Mouse (Mus musculus): ENCODE data around the gene Pi4ka. TPM values are rescaled to one million over a fixed set of nuclear protein-coding genes. Genes with fewer than 3 reads are reported as not detected.

The Pi4ka gene
- total RNA-seq, 2 experiments from 2014 or later = 55.3 to 56.7 TPM

- DNase-seq = no peak
- intact Hi-C loops (cut with DNase I) = no loop called here
Observed at GRCm38 (mm10) chr16:17340705-17341104, 65.4 kb downstream of the Pi4ka start.

- DNase-seq = peak; percentile 35 to 45
Observed at GRCm38 (mm10) chr16:17339701-17340100, 66.4 kb downstream of the Pi4ka start.

GRCm38 (mm10) chr16:17336089-17336488 lies 70.0 kb downstream of the Pi4ka start:
- intact Hi-C loops (cut with DNase I) = no loop called here
- peak; percentile 29 to 33 for DNase-seq

More at GRCm38 (mm10) chr16:17339701-17340100, 66.4 kb downstream of the Pi4ka start:
- intact Hi-C loops (cut with DNase I) = no loop called here

- DNase-seq = no peak
- intact Hi-C loops (cut with DNase I) = no loop called here
Observed at GRCm38 (mm10) chr16:17334574-17334973, 71.5 kb downstream of the Pi4ka start.

GRCm38 (mm10) chr16:17331855-17332254 lies 74.3 kb downstream of the Pi4ka start:
- intact Hi-C loops (cut with DNase I) = no loop called here

GRCm38 (mm10) chr16:17331116-17331515 lies 75.0 kb downstream of the Pi4ka start, which contains the start of gene Serpind1:
TSS of gene Serpind1 (plus strand) at chr16:17331371.
- intact Hi-C loops (cut with DNase I) = no loop called here

More at GRCm38 (mm10) chr16:17331855-17332254, 74.3 kb downstream of the Pi4ka start:
- no peak for DNase-seq

GRCm38 (mm10) chr16:17329848-17330570 lies 76.1 kb downstream of the Pi4ka start:
- DNase-seq = no peak
- intact Hi-C loops (cut with DNase I) = no loop called here

More at GRCm38 (mm10) chr16:17331116-17331515, 75.0 kb downstream of the Pi4ka start, which contains the start of gene Serpind1:
- no peak for DNase-seq

- intact Hi-C loops (cut with DNase I) = no loop called here
- DNase-seq = no peak
Observed at GRCm38 (mm10) chr16:17326064-17326463, 80.0 kb downstream of the Pi4ka start.

- intact Hi-C loops (cut with DNase I) = no loop called here
Observed at GRCm38 (mm10) chr16:17324745-17325144, 81.4 kb downstream of the Pi4ka start.

GRCm38 (mm10) chr16:17321481-17321880 lies 84.6 kb downstream of the Pi4ka start:
- peak; percentile 23 to 40 for DNase-seq
- intact Hi-C loops (cut with DNase I) = no loop called here

More at GRCm38 (mm10) chr16:17324745-17325144, 81.4 kb downstream of the Pi4ka start:
- no peak for DNase-seq

- intact Hi-C loops (cut with DNase I) = no loop called here
- DNase-seq = no peak
Observed at GRCm38 (mm10) chr16:17316554-17316953, 89.6 kb downstream of the Pi4ka start.

- intact Hi-C loops (cut with DNase I) = no loop called here
- no peak for DNase-seq
Observed at GRCm38 (mm10) chr16:17312531-17312930, 93.6 kb downstream of the Pi4ka start.

- DNase-seq = no peak
- intact Hi-C loops (cut with DNase I) = no loop called here
Observed at GRCm38 (mm10) chr16:17309036-17309435, 97.1 kb downstream of the Pi4ka start.

GRCm38 (mm10) chr16:17307461-17307860 lies 98.7 kb downstream of the Pi4ka start:
- no peak for DNase-seq
- intact Hi-C loops (cut with DNase I) = no loop called here

- intact Hi-C loops (cut with DNase I) = no loop called here
- DNase-seq = no peak
Observed at GRCm38 (mm10) chr16:17303521-17304245, 102.4 kb downstream of the Pi4ka start.

GRCm38 (mm10) chr16:17300818-17301217 lies 105.3 kb downstream of the Pi4ka start:
- intact Hi-C loops (cut with DNase I) = no loop called here
- DNase-seq = peak in 1 of 2 experiments; percentile 9

GRCm38 (mm10) chr16:17292751-17293150 lies 113.4 kb downstream of the Pi4ka start:
- intact Hi-C loops (cut with DNase I) = loop anchor here (5.0 kb wide), 1 partner anchor 165 kb away; the partner anchor contains the start of gene 2610318N02Rik
- DNase-seq = peak; percentile 65 to 86

- DNase-seq = no peak
- intact Hi-C loops (cut with DNase I) = loop anchor here (5.0 kb wide), 1 partner anchor 164 kb away; the partner anchor contains the start of gene 2610318N02Rik
Observed at GRCm38 (mm10) chr16:17291016-17291415, 115.1 kb downstream of the Pi4ka start.

- intact Hi-C loops (cut with DNase I) = no loop called here
- DNase-seq = no peak
Observed at GRCm38 (mm10) chr16:17287103-17287502, 119.0 kb downstream of the Pi4ka start.

GRCm38 (mm10) chr16:17283151-17283550 lies 123.0 kb downstream of the Pi4ka start:
- peak in 1 of 2 experiments; percentile 14 for DNase-seq
- intact Hi-C loops (cut with DNase I) = no loop called here

- DNase-seq = no peak
- intact Hi-C loops (cut with DNase I) = no loop called here
Observed at GRCm38 (mm10) chr16:17280471-17280870, 125.6 kb downstream of the Pi4ka start.
